Mouse (Mus musculus) neural tube, embryonic 14.5 days (tissue): ENCODE measurements around the gene Hoxd13. TPM values are rescaled to one million over a fixed set of nuclear protein-coding genes. Genes with fewer than 3 reads are reported as not detected.

Source experiments
- microRNA-seq: library from miRNA; unstranded; fragments of <30 nt; microRNA quantifications from one replicate; pipeline ENCODE4, GENCODE M21; 2016
- polyA plus RNA-seq: library from polyadenylated mRNA; unstranded; fragments of >200 nt; fragmentation: Nextera tagmentation; extraction: Ambion mirVana; gene quantifications from 2 replicates; pipeline ENCODE4 v1.2.1, GENCODE M21; 2014

Gene Hoxd13
- polyA plus RNA-seq, 1 experiment from 2014 or later, result not detected

Small RNAs within 50 kb of the gene (microRNA-seq; reads per million reads assigned to microRNA genes)
- not detected for gene Gm44463

Other genes starting within 250 kb of the Hoxd13 start
- 56.4 and 57.6 TPM in 2 replicates for gene Lnpk, start 88.9 kb upstream of the Hoxd13 start, polyA plus RNA-seq
- gene Evx2, start 8.8 kb upstream of the Hoxd13 start, polyA plus RNA-seq, result 0.36 and 0.55 TPM in 2 replicates
- not detected in 2 replicates for gene Hoxd12, start 6.7 kb downstream of the Hoxd13 start, polyA plus RNA-seq
- gene Hoxd11, start 11.2 kb downstream of the Hoxd13 start, polyA plus RNA-seq, result 0.09 TPM in 1 of 2 replicates, not detected in the other
- gene Hoxd10, start 23.6 kb downstream of the Hoxd13 start, polyA plus RNA-seq, result 55.4 and 90.2 TPM in 2 replicates
- gene Hoxd9, start 29.4 kb downstream of the Hoxd13 start, polyA plus RNA-seq, result 20.9 and 37.4 TPM in 2 replicates
- 19.9 and 23.6 TPM in 2 replicates for gene Hoxd8, start 36.3 kb downstream of the Hoxd13 start, polyA plus RNA-seq
- 13.5 and 13.9 TPM in 2 replicates for gene Hoxd3, start 43.6 kb downstream of the Hoxd13 start, polyA plus RNA-seq
- 4.7 and 5.5 TPM in 2 replicates for gene Hoxd4, start 43.6 kb downstream of the Hoxd13 start, polyA plus RNA-seq
- 1.4 and 2.5 TPM in 2 replicates for gene Gm28230, start 58.4 kb downstream of the Hoxd13 start, polyA plus RNA-seq
- gene Hoxd1, start 94.7 kb downstream of the Hoxd13 start, polyA plus RNA-seq, result 0.32 and 4.6 TPM in 2 replicates
- 163 and 177 TPM in 2 replicates for gene Mtx2, start 157.5 kb downstream of the Hoxd13 start, polyA plus RNA-seq